Mouse (Mus musculus): Measurements from ENCODE around the gene Sec1. TPM values are rescaled to one million over a fixed set of nuclear protein-coding genes. Genes with fewer than 3 reads are reported as not detected.

Sec1 gene
- polyA plus RNA-seq, 1 experiment: 0.68 TPM

GRCm38 (mm10) chr7:45723301-45723700, 29.1 kb upstream of the Sec1 start:
- 97% methylated on average over 4 of the region's 4 CpGs for WGBS
- Histone ChIP-seq H3K4me1 (ENCODE audit: control insufficient read depth, insufficient read depth, insufficient read length) (no peaks in the 10 kb centered on the region; the same call in 1 of the 2 replicates), H3K36me3 (ENCODE audit: control insufficient read depth, insufficient read depth, low read length) (peaks cover 26% of the 10 kb centered on the region)

GRCm38 (mm10) chr7:45722348-45722713, 28.1 kb upstream of the Sec1 start:
- WGBS: 82% methylated on average over 13 of the region's 13 CpGs
- H3K27ac ChIP-seq (ENCODE audit: insufficient read depth, low read length): no peak overlapping the region

More at GRCm38 (mm10) chr7:45723301-45723700, 29.1 kb upstream of the Sec1 start:
- Histone ChIP-seq H3K27ac (ENCODE audit: insufficient read depth, low read length) (no peak overlapping the region), H3K4me3 (ENCODE audit: extremely low read depth, insufficient read depth, insufficient read length) (no peak overlapping the region), H3K27me3 (ENCODE audit: control insufficient read depth, insufficient read depth, low read length) (no peaks in the 10 kb centered on the region)
- DNase-seq (ENCODE audit: low read depth in 1 of 2, low spot score in 2 of 2): no peak
- TF ChIP-seq CTCF (IDR thresholded peaks at IDR 0.05; ENCODE audit: extremely low read depth, insufficient read depth, insufficient read length, insufficient replicate concordance) (no peak), POLR2A (IDR thresholded peaks at IDR 0.05; ENCODE audit: low read depth, low read length) (no peak)

GRCm38 (mm10) chr7:45721642-45722347, 27.6 kb upstream of the Sec1 start:
- no peaks in the 10 kb centered on the region; the same call in 1 of the 2 replicates for H3K4me1 ChIP-seq (ENCODE audit: control insufficient read depth, insufficient read depth, insufficient read length)

More at GRCm38 (mm10) chr7:45722348-45722713, 28.1 kb upstream of the Sec1 start:
- no peaks in the 10 kb centered on the region; the same call in 1 of the 2 replicates for H3K4me1 ChIP-seq (ENCODE audit: control insufficient read depth, insufficient read depth, insufficient read length)
- no peak for DNase-seq (ENCODE audit: low read depth in 1 of 2, low spot score in 2 of 2)
- TF ChIP-seq CTCF (IDR thresholded peaks at IDR 0.05; ENCODE audit: extremely low read depth, insufficient read depth, insufficient read length, insufficient replicate concordance) (no peak), POLR2A (IDR thresholded peaks at IDR 0.05; ENCODE audit: low read depth, low read length) (no peak)
- no peak overlapping the region for H3K4me3 ChIP-seq (ENCODE audit: extremely low read depth, insufficient read depth, insufficient read length)
- H3K27me3 ChIP-seq (ENCODE audit: control insufficient read depth, insufficient read depth, low read length): no peaks in the 10 kb centered on the region
- peaks cover 26% of the 10 kb centered on the region for H3K36me3 ChIP-seq (ENCODE audit: control insufficient read depth, insufficient read depth, low read length)

GRCm38 (mm10) chr7:45721234-45721571, 27.0 kb upstream of the Sec1 start:
- WGBS: 89% methylated on average over 7 of the region's 7 CpGs
- no peaks in the 10 kb centered on the region; the same call in 1 of the 2 replicates for H3K4me1 ChIP-seq (ENCODE audit: control insufficient read depth, insufficient read depth, insufficient read length)
- no peak for TF ChIP-seq CTCF (IDR thresholded peaks at IDR 0.05; ENCODE audit: extremely low read depth, insufficient read depth, insufficient read length, insufficient replicate concordance)
- no peak for TF ChIP-seq POLR2A (IDR thresholded peaks at IDR 0.05; ENCODE audit: low read depth, low read length)
- H3K27ac ChIP-seq (ENCODE audit: insufficient read depth, low read length): no peak overlapping the region
- H3K27me3 ChIP-seq (ENCODE audit: control insufficient read depth, insufficient read depth, low read length): no peaks in the 10 kb centered on the region
- H3K36me3 ChIP-seq (ENCODE audit: control insufficient read depth, insufficient read depth, low read length): peaks cover 26% of the 10 kb centered on the region
- H3K4me3 ChIP-seq (ENCODE audit: extremely low read depth, insufficient read depth, insufficient read length): no peak overlapping the region
- DNase-seq (ENCODE audit: low read depth in 1 of 2, low spot score in 2 of 2): no peak

More at GRCm38 (mm10) chr7:45721642-45722347, 27.6 kb upstream of the Sec1 start:
- Histone ChIP-seq H3K27me3 (ENCODE audit: control insufficient read depth, insufficient read depth, low read length) (no peaks in the 10 kb centered on the region), H3K36me3 (ENCODE audit: control insufficient read depth, insufficient read depth, low read length) (peaks cover 26% of the 10 kb centered on the region), H3K4me3 (ENCODE audit: extremely low read depth, insufficient read depth, insufficient read length) (no peak overlapping the region), H3K27ac (ENCODE audit: insufficient read depth, low read length) (no peak overlapping the region)
- no peak for TF ChIP-seq CTCF (IDR thresholded peaks at IDR 0.05; ENCODE audit: extremely low read depth, insufficient read depth, insufficient read length, insufficient replicate concordance)
- TF ChIP-seq POLR2A (IDR thresholded peaks at IDR 0.05; ENCODE audit: low read depth, low read length): no peak
- DNase-seq (ENCODE audit: low read depth in 1 of 2, low spot score in 2 of 2): no peak
- 92% methylated on average over 13 of the region's 13 CpGs for WGBS

GRCm38 (mm10) chr7:45720413-45721233, 26.4 kb upstream of the Sec1 start, which contains the start of gene Fam83e:
TSS of gene Fam83e (plus strand) at chr7:45721212.
- Histone ChIP-seq H3K4me3 (ENCODE audit: extremely low read depth, insufficient read depth, insufficient read length) (no peak within 1 kb of the TSS), H3K4me1 (ENCODE audit: control insufficient read depth, insufficient read depth, insufficient read length) (peaks cover 2% of the 10 kb centered on the region; the same call in 1 of the 2 replicates), H3K27ac (ENCODE audit: insufficient read depth, low read length) (no peak within 1 kb of the TSS), H3K36me3 (ENCODE audit: control insufficient read depth, insufficient read depth, low read length) (peaks cover 26% of the 10 kb centered on the region), H3K27me3 (ENCODE audit: control insufficient read depth, insufficient read depth, low read length) (no peaks in the 10 kb centered on the region)
- WGBS: 88% methylated on average over 14 of the region's 14 CpGs
- no peak for DNase-seq (ENCODE audit: low read depth in 1 of 2, low spot score in 2 of 2)
- TF ChIP-seq POLR2A (IDR thresholded peaks at IDR 0.05; ENCODE audit: low read depth, low read length) (no peak), CTCF (IDR thresholded peaks at IDR 0.05; ENCODE audit: extremely low read depth, insufficient read depth, insufficient read length, insufficient replicate concordance) (no peak)

- TF ChIP-seq POLR2A (IDR thresholded peaks at IDR 0.05; ENCODE audit: low read depth, low read length) (no peak), CTCF (IDR thresholded peaks at IDR 0.05; ENCODE audit: extremely low read depth, insufficient read depth, insufficient read length, insufficient replicate concordance) (no peak)
- no peaks in the 10 kb centered on the region for H3K27me3 ChIP-seq (ENCODE audit: control insufficient read depth, insufficient read depth, low read length)
- H3K27ac ChIP-seq (ENCODE audit: insufficient read depth, low read length): no peak overlapping the region
- WGBS: 92% methylated on average over 16 of the region's 16 CpGs
- no peak for DNase-seq (ENCODE audit: low read depth in 1 of 2, low spot score in 2 of 2)
- H3K36me3 ChIP-seq (ENCODE audit: control insufficient read depth, insufficient read depth, low read length): peaks cover 24% of the 10 kb centered on the region
- H3K4me3 ChIP-seq (ENCODE audit: extremely low read depth, insufficient read depth, insufficient read length): no peak overlapping the region
- H3K4me1 ChIP-seq (ENCODE audit: control insufficient read depth, insufficient read depth, insufficient read length): peaks cover 5% of the 10 kb centered on the region; the same call in 1 of the 2 replicates
Observed at GRCm38 (mm10) chr7:45719738-45720412, 25.7 kb upstream of the Sec1 start.
